Mouse (Mus musculus) lung, embryonic 16.5 days (tissue): Measurements from ENCODE around the gene Olfr272. TPM values are rescaled to one million over a fixed set of nuclear protein-coding genes. Genes with fewer than 3 reads are reported as not detected.

Source experiments
- ATAC-seq: fragments of 200-750 bp; cut with Nextera tagmentation; 2 replicates; pipeline ENCODE4 v1.8.0; 2017; ENCODE audit warnings: low read depth, mild to moderate bottlenecking, moderate library complexity
- H3K27ac ChIP-seq: fragments of 300-500 bp; sonication (generic); 2 replicates; pipeline ENCODE4 v1.5.1; 2014; ENCODE audit warnings: mild to moderate bottlenecking, control low read depth, low read length
- H3K27me3 ChIP-seq: fragments of 300-500 bp; sonication (generic); 2 replicates; pipeline ENCODE4 v1.6.1; 2014; ENCODE audit warnings: low read depth, low read length, mixed read lengths; ENCODE audit not compliant: control insufficient read depth, insufficient read depth
- H3K36me3 ChIP-seq: fragments of 300-500 bp; sonication (generic); 2 replicates; pipeline ENCODE4 v1.6.1; 2014; ENCODE audit warnings: low read length; ENCODE audit not compliant: control insufficient read depth, insufficient read depth
- H3K4me1 ChIP-seq: fragments of 300-500 bp; sonication (generic); replicated peaks from 2 replicates; pipeline ENCODE4 v1.6.1; 2014; ENCODE audit warnings: low read length, mixed read lengths; ENCODE audit not compliant: control insufficient read depth, insufficient read depth
- H3K4me2 ChIP-seq: fragments of 300-500 bp; sonication (generic); 2 replicates; pipeline ENCODE4 v1.6.1; 2014; ENCODE audit warnings: low read depth, low read length, control low read depth
- H3K4me3 ChIP-seq: fragments of 300-500 bp; sonication (generic); 2 replicates; pipeline ENCODE4 v1.5.1; 2014; ENCODE audit warnings: mild to moderate bottlenecking, low read length, control low read depth
- H3K9ac ChIP-seq: fragments of 300-500 bp; sonication (generic); 2 replicates; pipeline ENCODE4 v1.6.1; 2014; ENCODE audit warnings: low read length, control low read depth
- H3K9me3 ChIP-seq: fragments of 300-500 bp; sonication (generic); 2 replicates; pipeline ENCODE4 v1.6.1; 2016; ENCODE audit warnings: low read length; ENCODE audit not compliant: control insufficient read depth
- WGBS: fragments of 180-500 bp; shearing (Covaris S2); extraction: QIAGEN DNeasy Blood & Tissue Kit; methylation state at CpG from one replicate; pipeline ENCODE4 v1.1.7; 2014; 5-methylcytosine and 5-hydroxymethylcytosine counted together
- polyA plus RNA-seq: library from polyadenylated mRNA; unstranded; fragments of >200 nt; fragmentation: Nextera tagmentation; extraction: Ambion mirVana; gene quantifications from 2 replicates; pipeline ENCODE4 v1.2.1, GENCODE M21; 2015

Olfr272 gene
- not detected in 2 replicates for polyA plus RNA-seq

DNA sequence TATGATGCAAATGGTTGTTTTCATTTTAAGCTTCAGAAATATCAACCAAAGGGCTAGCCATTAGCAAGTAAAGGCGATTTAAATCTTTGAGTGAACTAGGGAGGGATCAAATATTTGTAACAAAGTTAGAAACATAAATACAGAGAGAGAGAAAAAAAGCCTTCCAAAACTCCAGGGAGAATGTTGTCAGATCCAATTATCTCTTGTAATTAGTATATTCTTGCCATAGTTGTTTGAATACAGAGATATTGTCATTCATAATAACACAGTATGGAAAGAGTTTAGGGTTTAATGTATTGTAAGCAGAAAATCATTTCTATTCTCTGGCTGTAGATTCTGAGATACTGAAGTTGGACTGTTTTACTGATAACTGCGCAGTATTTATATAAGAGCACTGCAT lies at the start of gene Olfr272:
Gene Olfr272, minus strand, starts transcription at position 101 of the 400 bp plus-strand sequence.
- 89% methylated on average over 2 of the region's 2 CpGs for WGBS
- no peak for ATAC-seq
- Histone ChIP-seq H3K27ac (no peak within 1 kb of the TSS), H3K4me2 (no peak within 1 kb of the TSS), H3K4me1 (no peaks in the 10 kb centered on the region), H3K9me3 (no peaks in the 10 kb centered on the region), H3K4me3 (no peak within 1 kb of the TSS), H3K9ac (no peak within 1 kb of the TSS), H3K36me3 (no peaks in the 10 kb centered on the region), H3K27me3 (no peaks in the 10 kb centered on the region)

DNA sequence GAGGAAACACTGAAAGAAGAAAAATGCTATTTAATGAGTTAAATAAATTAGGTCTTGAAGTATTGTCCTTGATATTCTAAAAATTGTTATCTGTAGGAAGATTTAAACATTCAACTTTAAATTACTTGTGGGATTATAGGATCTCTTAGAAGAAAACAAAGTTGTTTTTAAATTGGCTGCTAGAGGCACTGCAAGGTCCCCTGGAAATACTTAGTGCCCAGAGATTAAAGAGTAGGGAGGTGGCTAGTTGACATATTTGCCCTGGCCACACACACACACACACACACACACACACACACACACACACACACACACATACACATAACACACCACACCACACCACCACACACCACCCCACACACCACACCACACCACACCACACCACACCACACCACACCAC lies 45.3 kb upstream of the Olfr272 start, which contains the start of gene Olfr270:
Gene Olfr270, plus strand, starts transcription at position 301 of the 400 bp plus-strand sequence.
- no peak within 1 kb of the TSS for H3K9ac ChIP-seq
- H3K27ac ChIP-seq = no peak within 1 kb of the TSS
- no peak within 1 kb of the TSS for H3K4me3 ChIP-seq
- H3K9me3 ChIP-seq = no peaks in the 10 kb centered on the region
- no peak within 1 kb of the TSS for H3K4me2 ChIP-seq
- H3K27me3 ChIP-seq = no peaks in the 10 kb centered on the region
- no peak for ATAC-seq
- H3K4me1 ChIP-seq = no peaks in the 10 kb centered on the region
- no peaks in the 10 kb centered on the region for H3K36me3 ChIP-seq

DNA sequence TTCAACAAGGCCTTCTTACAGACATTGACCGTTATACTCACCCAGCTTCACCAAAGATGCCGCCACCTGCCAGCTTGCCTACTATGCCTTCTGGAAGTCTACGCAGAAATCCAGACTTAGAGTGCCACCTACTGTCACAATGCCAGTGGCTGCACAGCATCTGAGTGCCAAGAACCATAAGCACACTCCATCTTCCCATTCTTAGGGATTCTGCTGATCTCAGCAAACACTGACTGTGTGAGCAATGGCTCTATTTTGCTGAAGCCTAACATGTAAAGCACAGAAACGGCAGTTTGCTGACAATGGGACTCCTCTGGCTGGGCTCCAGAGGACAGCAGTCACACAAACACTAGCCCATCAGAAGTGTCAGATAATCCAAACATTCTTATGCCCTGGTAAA lies 39.7 kb upstream of the Olfr272 start:
- Histone ChIP-seq H3K36me3 (no peaks in the 10 kb centered on the region), H3K4me3 (no peak overlapping the region), H3K4me1 (no peaks in the 10 kb centered on the region), H3K27ac (no peak overlapping the region), H3K27me3 (no peaks in the 10 kb centered on the region), H3K4me2 (no peak overlapping the region), H3K9me3 (no peaks in the 10 kb centered on the region), H3K9ac (no peak overlapping the region)
- 32% methylated on average over 4 of the region's 4 CpGs for WGBS
- ATAC-seq = peak; percentile 65

DNA sequence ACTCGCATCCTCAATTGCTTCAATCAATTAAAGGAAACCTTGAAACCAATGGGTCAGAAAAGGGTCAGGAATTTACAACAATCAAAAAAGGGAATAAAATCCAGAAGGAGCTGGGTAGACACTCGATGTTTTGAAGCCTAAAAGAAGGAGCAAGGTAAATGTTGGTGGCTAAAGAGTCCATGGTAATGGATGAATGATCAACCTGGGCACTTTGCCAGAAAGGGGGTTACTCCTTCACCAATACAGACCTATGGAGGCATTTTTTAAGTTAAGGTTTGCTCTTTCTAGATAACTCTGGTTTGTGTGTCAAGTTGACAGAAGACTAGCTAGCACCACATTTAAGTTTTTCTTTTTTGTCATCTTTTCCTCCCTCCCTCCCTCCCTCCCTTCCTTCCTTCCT lies 30.0 kb upstream of the Olfr272 start:
- H3K4me1 ChIP-seq = no peaks in the 10 kb centered on the region
- no peak overlapping the region for H3K27ac ChIP-seq
- WGBS = 72% methylated on average over 2 of the region's 2 CpGs
- no peaks in the 10 kb centered on the region for H3K9me3 ChIP-seq
- H3K9ac ChIP-seq = no peak overlapping the region
- ATAC-seq = no peak
- H3K4me3 ChIP-seq = no peak overlapping the region
- no peak overlapping the region for H3K4me2 ChIP-seq
- H3K36me3 ChIP-seq = no peaks in the 10 kb centered on the region
- H3K27me3 ChIP-seq = no peaks in the 10 kb centered on the region

DNA sequence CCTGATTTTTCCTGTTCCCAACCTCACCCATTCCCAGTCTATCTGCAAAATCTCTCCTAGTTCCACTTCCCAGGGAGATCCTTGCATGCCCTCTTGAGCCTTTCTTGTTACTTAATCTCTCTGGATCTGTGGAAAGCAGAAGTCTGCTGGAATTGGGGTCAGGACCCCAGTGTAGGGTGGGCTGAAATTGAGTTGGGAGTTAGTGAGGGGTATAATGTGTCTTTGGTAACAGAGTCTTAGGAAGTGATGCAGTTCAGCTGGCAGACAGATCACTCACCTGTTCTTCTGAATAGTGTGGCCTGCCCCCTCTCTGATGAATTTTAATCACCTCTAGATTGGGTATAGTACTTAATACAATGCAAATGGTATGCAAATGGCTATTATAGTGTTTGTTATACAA lies 27.7 kb upstream of the Olfr272 start:
- Histone ChIP-seq H3K27ac (no peak overlapping the region), H3K4me1 (no peaks in the 10 kb centered on the region), H3K4me2 (no peak overlapping the region), H3K27me3 (no peaks in the 10 kb centered on the region), H3K36me3 (no peaks in the 10 kb centered on the region), H3K9me3 (no peaks in the 10 kb centered on the region), H3K4me3 (no peak overlapping the region), H3K9ac (no peak overlapping the region)
- no peak for ATAC-seq

DNA sequence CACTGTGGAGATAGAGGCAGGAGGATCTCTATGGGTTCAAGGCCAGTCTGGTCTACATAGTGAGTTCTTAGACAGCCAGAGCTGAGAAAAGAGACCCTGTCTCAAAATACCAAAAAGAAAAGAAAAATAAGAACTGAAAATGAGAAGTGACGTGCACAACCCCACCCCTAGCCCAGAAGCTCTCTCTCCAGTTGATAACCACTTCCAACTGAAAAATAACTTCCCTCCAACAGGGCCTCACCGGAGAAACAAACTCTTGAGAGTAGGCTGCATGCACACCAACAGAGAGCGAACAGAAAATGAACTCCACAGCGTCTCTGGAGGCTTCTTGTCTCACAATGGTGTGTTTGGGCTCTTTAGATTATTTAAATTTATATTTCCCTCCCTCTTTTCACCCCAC lies 11.5 kb upstream of the Olfr272 start:
- Histone ChIP-seq H3K9me3 (no peaks in the 10 kb centered on the region), H3K36me3 (no peaks in the 10 kb centered on the region), H3K27me3 (no peaks in the 10 kb centered on the region), H3K4me2 (no peak overlapping the region), H3K4me1 (no peaks in the 10 kb centered on the region), H3K27ac (no peak overlapping the region), H3K9ac (no peak overlapping the region), H3K4me3 (no peak overlapping the region)
- ATAC-seq = no peak
- whole genome bisulfite sequencing = 78% methylated on average over 4 of the region's 4 CpGs

DNA sequence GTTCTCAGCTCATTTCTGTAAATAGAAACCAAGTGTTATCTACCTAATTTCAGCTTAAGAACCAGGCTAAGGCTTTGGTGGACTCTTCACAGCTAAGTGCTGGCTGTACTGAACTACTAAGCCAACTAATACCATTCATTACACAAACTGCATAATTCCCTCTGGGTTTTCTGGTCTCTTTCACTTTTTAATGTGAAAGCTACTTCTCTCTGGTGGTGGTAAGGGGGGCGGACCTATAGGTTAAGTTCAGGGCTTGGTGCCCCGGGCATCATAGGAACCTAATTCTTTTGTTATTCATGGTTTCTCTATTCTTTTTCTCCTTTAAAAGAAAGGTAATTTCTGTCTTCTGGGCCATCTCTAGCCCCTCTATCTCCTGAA lies 1.7 kb downstream of the Olfr272 start:
- H3K27me3 ChIP-seq = no peaks in the 10 kb centered on the region
- no peak overlapping the region for H3K27ac ChIP-seq
- H3K4me1 ChIP-seq = no peaks in the 10 kb centered on the region
- H3K4me2 ChIP-seq = no peak overlapping the region
- no peaks in the 10 kb centered on the region for H3K9me3 ChIP-seq
- H3K9ac ChIP-seq = no peak overlapping the region
- no peak overlapping the region for H3K4me3 ChIP-seq
- H3K36me3 ChIP-seq = no peaks in the 10 kb centered on the region
- 87% methylated on average over 2 of the region's 2 CpGs for WGBS
- no peak for ATAC-seq

DNA sequence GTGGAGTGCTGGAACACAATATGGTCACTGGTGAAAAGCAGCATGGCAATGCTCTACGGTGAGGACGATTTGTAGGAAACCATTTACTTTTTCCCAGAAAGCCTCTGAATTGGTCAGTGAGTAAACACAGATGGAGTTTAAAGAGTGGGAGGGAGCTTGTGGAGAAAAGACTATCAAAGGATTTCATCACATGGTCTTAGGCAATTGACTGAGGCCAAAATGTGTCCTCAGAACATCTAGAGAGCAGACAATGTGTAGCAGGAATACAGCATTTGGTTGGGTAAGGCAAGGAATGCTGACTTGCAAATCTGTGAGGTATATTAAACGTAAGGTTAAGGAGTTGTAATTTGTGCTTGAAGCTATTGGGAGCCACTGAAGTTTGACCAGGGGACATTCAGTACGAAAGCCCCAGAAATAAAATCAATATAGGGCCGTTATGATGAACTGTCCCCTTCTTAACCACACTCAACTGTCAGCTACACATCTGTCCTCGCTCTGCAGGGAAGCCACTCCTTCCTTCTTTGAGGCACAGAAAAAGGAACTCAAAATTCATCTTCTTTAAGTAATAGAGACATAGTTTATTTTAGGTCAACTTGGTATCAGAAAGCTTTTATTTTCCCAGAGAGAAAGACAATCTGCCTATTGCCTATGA lies 2.2 kb downstream of the Olfr272 start:
- 73% methylated on average over 6 of the region's 6 CpGs for WGBS
- Histone ChIP-seq H3K36me3 (no peaks in the 10 kb centered on the region), H3K27me3 (no peaks in the 10 kb centered on the region), H3K4me3 (no peak overlapping the region), H3K4me2 (no peak overlapping the region), H3K9me3 (no peaks in the 10 kb centered on the region), H3K4me1 (no peaks in the 10 kb centered on the region), H3K27ac (no peak overlapping the region), H3K9ac (no peak overlapping the region)
- no peak for ATAC-seq

DNA sequence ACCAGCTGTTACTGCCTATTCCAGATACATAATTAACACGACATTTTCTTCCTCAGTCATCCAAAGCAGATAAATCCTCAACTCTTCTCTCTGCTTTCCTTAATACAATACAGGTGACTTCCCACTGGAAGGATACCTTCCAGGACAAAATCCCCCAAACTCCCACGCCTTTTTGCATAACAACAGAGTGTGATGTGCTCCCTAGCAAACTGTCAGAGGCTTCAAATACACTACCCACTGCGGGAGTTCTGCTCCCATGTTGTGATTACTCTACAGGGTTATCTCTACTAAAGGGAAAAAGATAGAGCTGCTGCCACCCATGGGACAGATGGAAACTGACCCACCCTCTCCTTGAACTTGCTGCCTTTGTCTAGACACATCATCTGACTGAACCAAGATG lies 6.6 kb downstream of the Olfr272 start:
- no peaks in the 10 kb centered on the region for H3K9me3 ChIP-seq
- H3K4me2 ChIP-seq = no peak overlapping the region
- no peaks in the 10 kb centered on the region for H3K36me3 ChIP-seq
- H3K27ac ChIP-seq = no peak overlapping the region
- no peaks in the 10 kb centered on the region for H3K27me3 ChIP-seq
- ATAC-seq = no peak
- 24% methylated on average over 3 of the region's 3 CpGs for WGBS
- no peaks in the 10 kb centered on the region for H3K4me1 ChIP-seq
- H3K4me3 ChIP-seq = no peak overlapping the region
- H3K9ac ChIP-seq = no peak overlapping the region

DNA sequence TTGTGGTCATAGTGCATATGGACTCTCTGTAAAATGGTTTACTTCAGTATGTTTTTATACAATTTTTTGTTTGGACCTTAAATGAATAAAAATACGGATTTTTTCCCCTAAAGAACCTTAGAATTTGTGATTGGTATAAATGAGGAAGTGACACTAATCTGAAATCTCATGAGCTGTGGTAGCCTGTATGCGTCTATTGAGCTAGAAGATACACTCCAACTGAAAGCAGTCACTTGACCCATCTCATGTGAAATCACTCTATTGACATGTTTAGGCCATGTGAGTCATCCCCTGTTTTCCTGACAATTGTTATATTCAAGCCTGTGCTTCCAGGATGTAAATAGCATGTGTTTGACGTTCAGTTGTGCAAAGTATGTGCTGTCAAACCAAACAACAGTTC lies 9.4 kb downstream of the Olfr272 start:
- Histone ChIP-seq H3K36me3 (no peaks in the 10 kb centered on the region), H3K4me3 (no peak overlapping the region), H3K9ac (no peak overlapping the region), H3K9me3 (no peaks in the 10 kb centered on the region), H3K27ac (no peak overlapping the region), H3K4me1 (no peaks in the 10 kb centered on the region), H3K27me3 (no peaks in the 10 kb centered on the region), H3K4me2 (no peak overlapping the region)
- WGBS = 59% methylated on average over 3 of the region's 3 CpGs
- no peak for ATAC-seq
